In the genomic region with DNA sequence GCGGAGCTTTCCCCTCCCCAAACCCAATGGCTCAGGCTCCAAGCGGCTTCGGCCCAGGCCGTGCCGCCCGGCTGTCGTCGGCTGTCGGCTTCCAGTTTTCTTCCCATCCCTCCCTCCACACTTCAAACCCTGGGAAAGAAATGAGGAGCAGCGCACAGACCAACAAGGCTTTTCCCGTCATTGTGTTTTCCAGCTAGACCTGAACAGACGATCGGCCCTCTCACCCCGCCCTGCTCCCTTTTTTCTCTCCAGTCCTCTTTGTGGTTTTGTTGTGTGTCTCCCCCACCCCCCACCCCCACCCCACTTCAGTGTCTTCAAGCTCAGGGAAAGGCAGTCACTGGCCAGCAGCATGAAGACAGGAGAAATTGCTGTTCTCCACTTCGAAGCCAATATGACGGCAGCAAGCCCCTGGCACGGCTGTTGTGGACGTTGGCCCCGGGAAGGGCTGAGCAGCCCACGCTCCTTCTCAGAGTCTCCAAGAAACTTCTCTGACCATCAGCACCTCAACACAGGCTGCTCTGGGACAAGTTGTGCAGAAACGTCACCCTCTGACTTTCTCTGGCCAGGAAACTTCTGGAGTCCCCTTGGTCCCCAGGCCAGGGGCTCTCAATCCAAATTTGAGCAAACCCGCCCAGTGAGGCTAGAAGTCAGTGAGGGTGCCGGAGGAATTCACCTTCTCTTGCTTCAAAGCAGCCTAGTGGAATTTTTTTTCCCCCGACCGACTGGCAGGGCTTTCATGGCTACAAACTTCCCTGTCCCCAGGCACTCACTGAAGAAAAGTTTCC, we compare ENCODE assay signal across 11 mouse cellular contexts. TPM values are rescaled to one million over a fixed set of nuclear protein-coding genes. Genes with fewer than 3 reads are reported as not detected.
DNase-seq lines count a peak whose midpoint lies in the region; ATAC-seq and TF ChIP-seq lines count a peak whose summit lies in the region.
"Had no signal": no experiment of that assay in that cellular context is flagged by ENCODE, and none has a peak within 500 bp of the region (broad histone marks: within the 10 kb centered on the region; RNA-seq: fewer than 3 reads in every experiment).

No protein-coding gene starts in this region.

- no peak overlapping the region for H3K9ac ChIP-seq in kidney, embryonic 15.5 days
- H3K9ac ChIP-seq in embryonic facial prominence, embryonic 15.5 days = no peak overlapping the region
- H3K9ac ChIP-seq: liver, embryonic 14.5 days had no signal

- no peak for TF ChIP-seq CTCF in G1E (IDR thresholded peaks at IDR 0.05; ENCODE audit: low read depth, low read length)

- intact Hi-C loops in heart, postnatal 25 days (cut with DNase I) = no loop called here

- H3K27me3 ChIP-seq in kidney, embryonic 15.5 days = no peaks in the 10 kb centered on the region
- H3K27me3 ChIP-seq in G1E (ENCODE audit: insufficient read depth, low read length) = peaks cover 32% of the 10 kb centered on the region
- H3K27me3 ChIP-seq in embryonic facial prominence, embryonic 15.5 days = no peaks in the 10 kb centered on the region

- 32% methylated on average over 25 of the region's 25 CpGs for WGBS in kidney, embryonic 15.5 days
- WGBS in embryonic facial prominence, embryonic 15.5 days = 39% methylated on average over 25 of the region's 25 CpGs

- H3K4me2 ChIP-seq in kidney, embryonic 15.5 days = peak overlapping the region; percentile 28
- peak overlapping the region; percentile 12; the same call in 1 of the 2 replicates for H3K4me2 ChIP-seq in embryonic facial prominence, embryonic 15.5 days (replicated peaks)

- DNase-seq in kidney, adult 11 months = no peak
- no peak for DNase-seq in G1E (ENCODE audit: low spot score)
- peak; percentile 50 for DNase-seq in heart, postnatal 25 days (ENCODE audit: low spot score)
- no peak for DNase-seq in spleen, postnatal 4 days (ENCODE audit: low spot score in 2 of 2)
- no peak for DNase-seq in adrenal gland, postnatal 4 days (ENCODE audit: low spot score in 2 of 2)
- DNase-seq in layer of hippocampus, postnatal 14 days (ENCODE audit: low spot score in 2 of 2) = no peak
- DNase-seq: cerebellum, adult 8-10 months had no signal

- no peaks in the 10 kb centered on the region for H3K36me3 ChIP-seq in kidney, embryonic 15.5 days
- no peaks in the 10 kb centered on the region for H3K36me3 ChIP-seq in G1E (replicated peaks)
- H3K36me3 ChIP-seq in embryonic facial prominence, embryonic 15.5 days = no peaks in the 10 kb centered on the region

- peak overlapping the region; percentile 6; the same call in 1 of the 2 replicates for H3K27ac ChIP-seq in kidney, embryonic 15.5 days
- no peak overlapping the region for H3K27ac ChIP-seq in embryonic facial prominence, embryonic 15.5 days (replicated peaks)
- H3K27ac ChIP-seq: liver, embryonic 14.5 days had no signal

- H3K4me3 ChIP-seq in kidney, embryonic 15.5 days (replicated peaks) = no peak overlapping the region
- peak overlapping the region; percentile 23; the same call in 1 of the 2 replicates for H3K4me3 ChIP-seq in G1E (ENCODE audit: low read depth, low read length)
- no peak overlapping the region for H3K4me3 ChIP-seq in embryonic facial prominence, embryonic 15.5 days (replicated peaks)

- H3K9me3 ChIP-seq in kidney, embryonic 15.5 days (replicated peaks) = no peaks in the 10 kb centered on the region
- no peaks in the 10 kb centered on the region for H3K9me3 ChIP-seq in G1E (replicated peaks)
- H3K9me3 ChIP-seq in embryonic facial prominence, embryonic 15.5 days (replicated peaks) = no peaks in the 10 kb centered on the region

- peaks cover 22% of the 10 kb centered on the region for H3K4me1 ChIP-seq in kidney, embryonic 15.5 days
- H3K4me1 ChIP-seq in G1E (ENCODE audit: insufficient read depth, low read depth, low read length) = peaks cover 10% of the 10 kb centered on the region
- peaks cover 12% of the 10 kb centered on the region for H3K4me1 ChIP-seq in embryonic facial prominence, embryonic 15.5 days

- ATAC-seq in kidney, embryonic 15.5 days (replicated peaks; ENCODE audit: low FRiP score) = 0 out of 2 replicates have a peak, but pooled peaks have one; percentile 33
- no peak for ATAC-seq in G1E (ENCODE audit: extremely low read depth, insufficient number of reproducible peaks, low FRiP score, poor library complexity, severe bottlenecking)
- ATAC-seq in embryonic facial prominence, embryonic 15.5 days (ENCODE audit: insufficient number of reproducible peaks, low FRiP score, low TSS enrichment, low read depth) = no peak

RNA-seq across cellular contexts. Expression of a gene that starts 35.6 kb away (rescaled TPM):
- 6.3 and 6.7 TPM in 2 replicates for polyA plus RNA-seq in kidney, embryonic 15.5 days (2015; fragmentation: Nextera tagmentation; extraction: Ambion mirVana)
- 59.8 and 104 TPM in 2 replicates for total RNA-seq in G1E (2014; fragmentation: Nextera tagmentation)
- total RNA-seq in G1E (2017) = 9.4 and 9.9 TPM in 2 replicates
- polyA plus RNA-seq in G1E (2012) = 49.8 and 52.2 TPM in 2 replicates
- 6.0 and 6.2 TPM in 2 replicates for polyA plus RNA-seq in embryonic facial prominence, embryonic 15.5 days (2015; fragmentation: Nextera tagmentation; extraction: Ambion mirVana)
- total RNA-seq in heart, postnatal 25 days (2021) = 10 to 100 TPM; 29.7 to 30.4 TPM
- total RNA-seq in adrenal gland, postnatal 4 days (2021) = 10 to 100 TPM; 29.3 to 31.6 TPM
- total RNA-seq in layer of hippocampus, postnatal 14 days (2021) = 10 to 100 TPM; 31.9 to 32.1 TPM

RNA-seq across cellular contexts. Expression of a gene that starts 47.0 kb away (rescaled TPM):
- polyA plus RNA-seq in kidney, embryonic 15.5 days (2015; fragmentation: Nextera tagmentation; extraction: Ambion mirVana) = 17.8 and 20.3 TPM in 2 replicates
- total RNA-seq in G1E (2014; fragmentation: Nextera tagmentation) (not detected in 2 replicates), G1E (2017) (not detected in 2 replicates)
- not detected in 2 replicates for polyA plus RNA-seq in G1E (2012)
- polyA plus RNA-seq in embryonic facial prominence, embryonic 15.5 days (2015; fragmentation: Nextera tagmentation; extraction: Ambion mirVana) = 0.15 and 0.21 TPM in 2 replicates
- not detected for total RNA-seq in heart, postnatal 25 days (2021)
- 1 to 10 TPM in 1 of 2 experiments, not detected in 1; 1.1 TPM for total RNA-seq in adrenal gland, postnatal 4 days (2021)
- total RNA-seq in layer of hippocampus, postnatal 14 days (2021) = not detected
- total RNA-seq: layer of hippocampus, adult 18-20 months had no signal

RNA-seq across cellular contexts. Expression of a gene that starts 53.7 kb away (rescaled TPM):
- polyA plus RNA-seq in kidney, embryonic 15.5 days (2015; fragmentation: Nextera tagmentation; extraction: Ambion mirVana) = 20.8 and 28.5 TPM in 2 replicates
- total RNA-seq in G1E (2014; fragmentation: Nextera tagmentation) (66.5 and 68.4 TPM in 2 replicates), G1E (2017) (61.5 and 78.8 TPM in 2 replicates)
- 164 and 170 TPM in 2 replicates for polyA plus RNA-seq in G1E (2012)
- 17.0 and 17.9 TPM in 2 replicates for polyA plus RNA-seq in embryonic facial prominence, embryonic 15.5 days (2015; fragmentation: Nextera tagmentation; extraction: Ambion mirVana)
- total RNA-seq in heart, postnatal 25 days (2021) = 10 to 100 TPM; 16.9 TPM
- total RNA-seq in adrenal gland, postnatal 4 days (2021) = 10 to 100 TPM; 38.4 to 42.9 TPM
- 10 to 100 TPM; 11.9 to 12.9 TPM for total RNA-seq in layer of hippocampus, postnatal 14 days (2021)
